Mouse (Mus musculus): Measurements from ENCODE around the gene Slc7a11.

DNA sequence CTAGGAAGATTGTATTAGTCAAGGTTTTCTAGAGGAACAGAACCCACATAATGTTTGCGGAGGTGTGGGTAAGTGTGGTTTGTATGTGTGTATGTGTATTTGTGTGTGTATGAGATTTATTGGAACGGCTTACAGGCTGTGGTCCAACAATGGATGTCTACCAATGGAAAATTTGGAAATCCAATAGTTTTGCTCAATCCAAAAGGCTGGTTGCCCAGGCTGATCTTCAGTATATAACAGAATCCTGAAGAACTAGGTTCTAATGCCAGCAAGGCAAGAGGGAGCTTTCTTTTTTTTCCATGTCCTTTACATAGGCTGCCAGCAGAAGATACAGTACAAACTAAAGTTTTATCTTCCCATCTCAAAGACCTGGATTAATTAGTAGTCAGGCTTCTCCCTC lies 48.3 kb upstream of the Slc7a11 start:
- no peak for TF ChIP-seq CTCF (IDR thresholded peaks at IDR 0.05; ENCODE audit: insufficient read depth, low read depth, low read length)
- TF ChIP-seq POLR2A (IDR thresholded peaks at IDR 0.05; ENCODE audit: insufficient read depth, low read depth, low read length): no peak
